Mouse (Mus musculus) liver, embryonic 12.5 days (tissue): ENCODE results near the gene Ranbp3. TPM values are rescaled to one million over a fixed set of nuclear protein-coding genes. Genes with fewer than 3 reads are reported as not detected.
A peak's percentile ranks its signal among the peaks of the same experiment; 100 is the strongest.

ENCODE experiments used
- ATAC-seq: fragments of 200-750 bp; cut with Nextera tagmentation; 2 replicates; pipeline ENCODE4 v1.8.0; 2017; ENCODE audit warnings: moderate number of reproducible peaks, mild to moderate bottlenecking, moderate library complexity
- H3K27ac ChIP-seq: fragments of 300-500 bp; sonication (generic); 2 replicates; pipeline ENCODE4 v1.5.1; 2016; ENCODE audit warnings: mild to moderate bottlenecking
- H3K27me3 ChIP-seq: fragments of 300-500 bp; sonication (generic); replicated peaks from 2 replicates; pipeline ENCODE4 v1.6.1; 2016; ENCODE audit warnings: mild to moderate bottlenecking, moderate library complexity
- H3K36me3 ChIP-seq: fragments of 300-500 bp; sonication (generic); 2 replicates; pipeline ENCODE4 v1.6.1; 2016; ENCODE audit warnings: mild to moderate bottlenecking, moderate library complexity
- H3K4me1 ChIP-seq: fragments of 300-500 bp; sonication (generic); 2 replicates; pipeline ENCODE4 v1.6.1; 2016
- H3K4me2 ChIP-seq: fragments of 300-500 bp; sonication (generic); 2 replicates; pipeline ENCODE4 v1.6.1; 2016; ENCODE audit warnings: mild to moderate bottlenecking, moderate library complexity
- H3K4me3 ChIP-seq: fragments of 300-500 bp; sonication (generic); 2 replicates; pipeline ENCODE4 v1.5.1; 2016; ENCODE audit warnings: mild to moderate bottlenecking, moderate library complexity
- H3K9ac ChIP-seq: fragments of 300-500 bp; sonication (generic); 2 replicates; pipeline ENCODE4 v1.6.1; 2016; ENCODE audit warnings: mild to moderate bottlenecking, moderate library complexity
- H3K9me3 ChIP-seq: fragments of 300-500 bp; sonication (generic); replicated peaks from 2 replicates; pipeline ENCODE4 v1.6.1; 2016; ENCODE audit warnings: mild to moderate bottlenecking, moderate library complexity
- WGBS: fragments of 180-500 bp; shearing (Covaris S2); methylation state at CpG from one replicate; pipeline ENCODE4 v1.1.7; 2016; ENCODE audit not compliant: insufficient replicate concordance; 5-methylcytosine and 5-hydroxymethylcytosine counted together
- polyA plus RNA-seq: library from polyadenylated mRNA; unstranded; fragments of >200 nt; fragmentation: Nextera tagmentation; extraction: Ambion mirVana; gene quantifications from 2 replicates; pipeline ENCODE4 v1.2.1, GENCODE M21; 2016

Gene Ranbp3
- polyA plus RNA-seq, 1 experiment from 2014 or later = 67.5 TPM

DNA sequence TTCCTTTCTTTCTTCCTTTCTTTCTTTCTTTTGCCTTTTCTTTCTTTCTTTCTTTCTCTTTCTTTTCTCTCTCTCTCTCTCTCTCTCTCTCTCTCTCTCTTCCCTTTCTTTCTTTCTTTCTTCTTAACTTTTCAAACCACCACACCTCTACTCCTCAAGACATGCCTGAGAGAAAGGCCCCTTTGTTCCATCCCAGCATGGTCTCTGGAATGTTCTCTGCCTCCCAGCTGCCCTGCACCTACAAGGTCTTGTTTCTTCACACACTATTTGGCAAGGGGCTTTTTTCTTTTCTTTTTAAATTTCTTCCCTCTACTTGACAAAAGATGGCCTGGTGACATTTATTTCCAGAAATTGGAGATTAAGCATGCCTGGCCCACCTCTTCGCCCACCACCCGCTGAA lies 56.6 kb downstream of the Ranbp3 start:
- 66% methylated on average over 2 of the region's 2 CpGs for WGBS
- 0 out of 2 replicates have a peak, but pooled peaks cover under 1% of the 10 kb centered on the region for H3K36me3 ChIP-seq
- H3K9ac ChIP-seq = no peak overlapping the region
- H3K4me1 ChIP-seq = peaks cover 19% of the 10 kb centered on the region
- peaks cover 69% of the 10 kb centered on the region for H3K27me3 ChIP-seq
- no peak overlapping the region for H3K4me2 ChIP-seq
- no peaks in the 10 kb centered on the region for H3K9me3 ChIP-seq
- no peak for ATAC-seq
- no peak overlapping the region for H3K4me3 ChIP-seq
- no peak overlapping the region for H3K27ac ChIP-seq

DNA sequence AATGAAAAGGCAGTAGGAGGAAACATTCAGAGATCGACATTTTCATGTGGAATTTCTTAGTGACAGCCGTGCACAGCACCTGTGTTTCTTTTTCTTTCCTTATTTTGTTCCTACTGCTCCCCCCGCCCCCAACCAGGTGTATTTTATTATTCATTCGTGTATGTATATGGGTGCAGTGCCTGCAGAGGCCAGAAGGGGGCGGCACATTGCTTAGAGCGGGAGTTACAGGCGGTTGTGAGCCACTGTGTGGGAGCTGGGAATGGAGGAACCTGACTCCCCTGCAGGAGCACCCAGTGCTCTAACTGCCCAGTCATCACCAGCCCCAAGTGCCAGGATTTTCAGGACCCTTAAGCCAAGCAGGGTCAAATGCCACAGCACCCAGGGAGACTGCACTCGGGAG lies 63.4 kb downstream of the Ranbp3 start:
- Histone ChIP-seq H3K4me2 (no peak overlapping the region), H3K27me3 (peaks cover 79% of the 10 kb centered on the region), H3K4me1 (no peaks in the 10 kb centered on the region), H3K4me3 (no peak overlapping the region), H3K9me3 (0 out of 2 replicates have a peak, but pooled peaks cover 3% of the 10 kb centered on the region), H3K9ac (no peak overlapping the region), H3K27ac (no peak overlapping the region), H3K36me3 (no peaks in the 10 kb centered on the region)
- ATAC-seq = no peak
- 30% methylated on average over 8 of the region's 8 CpGs for WGBS

- no peak overlapping the region for H3K4me2 ChIP-seq
- H3K27me3 ChIP-seq = peaks cover 79% of the 10 kb centered on the region
- no peak for ATAC-seq
- no peak overlapping the region for H3K9ac ChIP-seq
- H3K4me3 ChIP-seq = no peak overlapping the region
- WGBS = 67% methylated on average over 10 of the region's 10 CpGs
- no peaks in the 10 kb centered on the region for H3K4me1 ChIP-seq
- H3K36me3 ChIP-seq = no peaks in the 10 kb centered on the region
- no peak overlapping the region for H3K27ac ChIP-seq
- 0 out of 2 replicates have a peak, but pooled peaks cover 3% of the 10 kb centered on the region for H3K9me3 ChIP-seq
Measured at GRCm38 (mm10) chr17:56738221-56738620, 65.1 kb downstream of the Ranbp3 start.

- ATAC-seq = no peak
- Histone ChIP-seq H3K4me1 (no peaks in the 10 kb centered on the region), H3K4me2 (no peak overlapping the region), H3K4me3 (no peak overlapping the region), H3K9ac (no peak overlapping the region), H3K27ac (no peak overlapping the region), H3K9me3 (0 out of 2 replicates have a peak, but pooled peaks cover 3% of the 10 kb centered on the region), H3K36me3 (no peaks in the 10 kb centered on the region), H3K27me3 (peaks cover 73% of the 10 kb centered on the region)
- WGBS = 67% methylated on average over 17 of the region's 17 CpGs
Measured at GRCm38 (mm10) chr17:56740118-56740787, 67.2 kb downstream of the Ranbp3 start.

GRCm38 (mm10) chr17:56740788-56741160 lies 67.7 kb downstream of the Ranbp3 start:
- no peak for ATAC-seq
- H3K27ac ChIP-seq = no peak overlapping the region
- WGBS = 65% methylated on average over 17 of the region's 17 CpGs
- no peaks in the 10 kb centered on the region for H3K4me1 ChIP-seq
- peaks cover 74% of the 10 kb centered on the region for H3K27me3 ChIP-seq
- H3K9ac ChIP-seq = no peak overlapping the region
- H3K9me3 ChIP-seq = 0 out of 2 replicates have a peak, but pooled peaks cover 3% of the 10 kb centered on the region
- no peak overlapping the region for H3K4me3 ChIP-seq
- H3K36me3 ChIP-seq = no peaks in the 10 kb centered on the region
- H3K4me2 ChIP-seq = no peak overlapping the region

DNA sequence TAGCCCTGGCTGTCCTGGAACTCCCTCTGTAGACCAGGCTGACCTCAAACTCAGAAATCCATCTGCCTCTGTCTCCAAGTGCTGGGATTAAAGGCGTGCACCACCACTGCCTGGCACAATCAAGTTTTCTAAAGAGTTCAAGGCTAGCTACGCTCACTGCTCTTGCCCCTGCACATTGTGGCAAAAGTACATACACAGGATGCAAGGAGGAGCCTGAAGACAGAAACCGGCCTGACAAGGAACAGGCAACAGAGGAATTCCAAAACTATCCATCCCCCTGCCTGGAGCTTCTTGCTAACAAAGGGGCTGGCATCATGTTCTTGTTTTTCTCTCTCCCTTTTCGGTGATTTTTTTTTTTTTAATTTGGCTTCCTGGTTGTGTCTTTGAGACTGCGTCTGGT lies 71.1 kb downstream of the Ranbp3 start:
- peaks cover 71% of the 10 kb centered on the region for H3K27me3 ChIP-seq
- no peaks in the 10 kb centered on the region for H3K36me3 ChIP-seq
- H3K4me1 ChIP-seq = no peaks in the 10 kb centered on the region
- WGBS = 39% methylated on average over 5 of the region's 5 CpGs
- H3K9me3 ChIP-seq = no peaks in the 10 kb centered on the region
- no peak overlapping the region for H3K4me2 ChIP-seq
- no peak for ATAC-seq
- H3K9ac ChIP-seq = no peak overlapping the region
- H3K27ac ChIP-seq = no peak overlapping the region
- H3K4me3 ChIP-seq = no peak overlapping the region

GRCm38 (mm10) chr17:56751404-56752072 lies 78.4 kb downstream of the Ranbp3 start:
- 19% methylated on average over 71 of the region's 71 CpGs for WGBS
- peak overlapping the region; percentile 45 for H3K9ac ChIP-seq

GRCm38 (mm10) chr17:56753452-56753851 lies 80.4 kb downstream of the Ranbp3 start:
- WGBS = 32% methylated on average over 15 of the region's 15 CpGs
- ATAC-seq = no peak
- Histone ChIP-seq H3K4me1 (peaks cover 56% of the 10 kb centered on the region), H3K36me3 (no peaks in the 10 kb centered on the region), H3K27ac (no peak overlapping the region), H3K4me3 (no peak overlapping the region), H3K9ac (no peak overlapping the region), H3K9me3 (no peaks in the 10 kb centered on the region), H3K4me2 (no peak overlapping the region), H3K27me3 (peaks cover 88% of the 10 kb centered on the region)

More at GRCm38 (mm10) chr17:56751404-56752072, 78.4 kb downstream of the Ranbp3 start:
- Histone ChIP-seq H3K4me1 (peaks cover 37% of the 10 kb centered on the region), H3K36me3 (no peaks in the 10 kb centered on the region), H3K4me3 (peak overlapping the region; percentile 41), H3K9me3 (no peaks in the 10 kb centered on the region), H3K27ac (no peak overlapping the region), H3K4me2 (peak overlapping the region; percentile 66), H3K27me3 (peaks cover 98% of the 10 kb centered on the region)
- ATAC-seq = peak; percentile 72

- Histone ChIP-seq H3K9me3 (no peaks in the 10 kb centered on the region), H3K27ac (no peak overlapping the region), H3K9ac (no peak overlapping the region), H3K4me3 (no peak overlapping the region), H3K36me3 (no peaks in the 10 kb centered on the region), H3K27me3 (peaks cover 78% of the 10 kb centered on the region), H3K4me2 (peak overlapping the region; percentile 40), H3K4me1 (peaks cover 66% of the 10 kb centered on the region)
- no peak for ATAC-seq
- 11% methylated on average over 36 of the region's 36 CpGs for WGBS
Measured at GRCm38 (mm10) chr17:56754271-56755185, 81.4 kb downstream of the Ranbp3 start.

DNA sequence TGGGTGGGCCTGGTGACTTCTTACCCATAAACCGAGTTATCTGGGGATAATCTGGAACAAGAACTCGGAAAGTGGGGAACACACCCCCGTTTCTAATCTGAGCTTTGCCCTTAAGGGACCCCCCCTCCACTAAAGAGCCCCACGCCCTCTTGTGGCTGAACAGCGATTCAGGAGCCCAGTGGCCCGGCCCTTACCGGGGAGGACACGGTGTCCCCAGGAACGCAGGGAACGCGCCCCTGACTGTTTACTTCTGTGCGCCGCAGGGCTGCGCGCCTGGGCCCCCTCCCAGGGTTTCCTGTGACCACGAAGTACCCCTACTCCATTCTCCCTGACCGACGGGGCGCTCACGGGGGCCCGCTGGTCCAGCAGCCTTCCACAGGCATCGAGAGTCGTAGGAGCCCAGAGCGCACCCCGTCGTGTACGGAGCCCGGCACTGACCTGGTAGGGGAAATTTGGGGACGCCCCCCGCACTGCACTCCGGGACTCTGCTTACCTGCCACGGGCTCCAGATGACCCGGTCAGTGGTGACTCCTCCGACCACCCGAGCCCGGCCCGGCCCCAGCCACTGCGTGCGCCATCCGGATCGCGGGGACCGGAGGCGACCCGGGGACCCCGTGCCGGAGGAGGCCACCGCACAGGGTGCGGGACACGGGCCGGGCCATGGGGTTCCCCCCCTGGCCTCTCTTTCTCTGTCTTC lies 83.8 kb downstream of the Ranbp3 start:
- H3K4me1 ChIP-seq = peaks cover 74% of the 10 kb centered on the region
- ATAC-seq = peak; percentile 3; the same call in 1 of the 2 replicates
- peak overlapping the region; percentile 60 for H3K4me3 ChIP-seq
- H3K27me3 ChIP-seq = peaks cover 62% of the 10 kb centered on the region
- no peak overlapping the region for H3K27ac ChIP-seq
- H3K9ac ChIP-seq = peak overlapping the region; percentile 77
- 2% methylated on average over 51 of the region's 51 CpGs for WGBS
- H3K9me3 ChIP-seq = no peaks in the 10 kb centered on the region
- H3K4me2 ChIP-seq = peak overlapping the region; percentile 97
- H3K36me3 ChIP-seq = no peaks in the 10 kb centered on the region

DNA sequence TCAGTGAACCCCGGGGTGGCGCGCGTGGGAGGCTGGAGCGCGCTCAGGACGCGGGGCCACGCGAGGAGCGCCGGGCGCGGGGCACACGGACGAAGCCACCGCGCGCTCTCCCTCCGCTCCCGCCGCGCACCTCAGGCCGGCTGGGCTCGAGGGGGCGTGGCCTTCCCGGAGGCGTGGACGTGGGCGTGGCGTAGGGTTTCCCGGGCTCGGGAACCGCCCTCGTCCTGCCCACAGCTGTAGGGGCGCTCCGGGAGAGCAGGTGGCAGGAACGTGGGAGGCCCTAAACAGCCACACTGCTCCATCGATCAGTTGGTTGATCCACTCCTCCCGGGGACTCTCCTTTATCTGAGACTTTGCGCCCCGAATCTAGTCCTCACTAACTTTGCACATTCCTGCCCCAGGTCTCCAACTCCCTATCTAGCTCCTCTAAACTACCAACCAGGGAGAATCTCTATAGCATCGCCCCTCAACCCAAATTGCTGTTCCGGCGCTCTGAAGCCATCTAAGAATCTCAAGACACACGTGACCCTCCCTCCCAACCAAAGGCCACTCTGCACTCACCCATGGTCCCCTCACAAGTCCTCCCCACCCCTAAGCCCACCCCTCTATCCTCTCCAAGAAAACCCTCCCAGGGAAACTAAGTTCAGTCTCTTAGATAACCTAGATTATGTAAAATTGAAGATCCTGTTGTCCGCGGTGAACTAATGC lies 84.5 kb downstream of the Ranbp3 start, which contains the start of gene Nrtn:
Nrtn (minus strand) TSS at position 115 of the 708 bp plus-strand sequence.
- H3K9ac ChIP-seq = peak within 1 kb of the TSS; percentile 77
- no peaks in the 10 kb centered on the region for H3K9me3 ChIP-seq
- peaks cover 74% of the 10 kb centered on the region for H3K4me1 ChIP-seq
- H3K4me3 ChIP-seq = peak within 1 kb of the TSS; percentile 60
- peak within 1 kb of the TSS; percentile 97 for H3K4me2 ChIP-seq
- ATAC-seq = peak; percentile 65
- H3K36me3 ChIP-seq = no peaks in the 10 kb centered on the region
- peak within 1 kb of the TSS; percentile 76 for H3K27ac ChIP-seq
- WGBS = under 1% methylated on average over 48 of the region's 48 CpGs
- peaks cover 55% of the 10 kb centered on the region for H3K27me3 ChIP-seq
